Mouse (Mus musculus) small intestine, adult 2 months (tissue): Measurements from ENCODE around the gene Gm37240.

Experiments
- CTCF ChIP-seq: fragments of 200-500 bp; IDR thresholded peaks from 2 replicates; pipeline ENCODE4 v1.5.1; 2012; ENCODE audit warnings: low read depth, mild to moderate bottlenecking, control low read depth, inconsistent platforms, low read length, moderate library complexity, mixed read lengths; ENCODE audit not compliant: insufficient replicate concordance, insufficient read length; ENCODE audit errors: extremely low read depth
- POLR2A ChIP-seq: fragments of 200-500 bp; IDR thresholded peaks from 2 replicates; pipeline ENCODE4 v1.6.1; 2012; ENCODE audit warnings: low read depth, mild to moderate bottlenecking, control low read depth, inconsistent platforms, low read length, moderate library complexity

GRCm38 (mm10) chr3:84732516-84732915 lies 1154.8 kb downstream of the Gm37240 start:
- TF ChIP-seq CTCF (no peak), POLR2A (no peak)
